Comparison of ENCODE assay signal across 7 mouse cellular contexts in genomic region chr4:48279498-48280134, GRCm38 (mm10). TPM values are rescaled to one million over a fixed set of nuclear protein-coding genes. Genes with fewer than 3 reads are reported as not detected.
DNase-seq lines count a peak whose midpoint lies in the region; ATAC-seq lines count a peak whose summit lies in the region.

Gene Erp44, minus strand, starts transcription at chr4:48279558.
Gene Invs, plus strand, starts transcription at chr4:48279760.

- H3K4me3 ChIP-seq in embryonic facial prominence, embryonic 11.5 days (ENCODE audit: low read depth, low read length) = peak within 1 kb of the TSS; percentile 70
- peak within 1 kb of the TSS; percentile 94 for H3K4me3 ChIP-seq in limb, embryonic 10.5 days
- H3K4me3 ChIP-seq in midbrain, embryonic 13.5 days (replicated peaks) = peak within 1 kb of the TSS; percentile 99

- DNase-seq in adrenal gland, postnatal 14 days = peak; percentile 96
- DNase-seq in embryonic facial prominence, embryonic 11.5 days (ENCODE audit: low spot score) = peak; percentile 98
- peak; percentile 98 for DNase-seq in kidney, adult 11 months
- DNase-seq in limb, embryonic 10.5 days (ENCODE audit: low spot score) = peak; percentile 91
- peak; percentile 89 for DNase-seq in spleen, adult 12 weeks (ENCODE audit: low spot score)

- no peaks in the 10 kb centered on the region for H3K36me3 ChIP-seq in embryonic facial prominence, embryonic 11.5 days (replicated peaks; ENCODE audit: control insufficient read depth, insufficient read depth, low read depth, low read length)
- H3K36me3 ChIP-seq in limb, embryonic 10.5 days = no peaks in the 10 kb centered on the region; the same call in 1 of the 2 replicates
- H3K36me3 ChIP-seq in midbrain, embryonic 13.5 days = no peaks in the 10 kb centered on the region

- WGBS in embryonic facial prominence, embryonic 11.5 days = 0% methylated on average over 38 of the region's 41 CpGs
- WGBS in limb, embryonic 10.5 days = under 1% methylated on average over 41 of the region's 41 CpGs
- under 1% methylated on average over 41 of the region's 41 CpGs for WGBS in midbrain, embryonic 13.5 days

- no peaks in the 10 kb centered on the region for H3K4me1 ChIP-seq in embryonic facial prominence, embryonic 11.5 days (ENCODE audit: control insufficient read depth, insufficient read depth, low read length)
- H3K4me1 ChIP-seq in limb, embryonic 10.5 days = peaks cover 10% of the 10 kb centered on the region
- peaks cover 25% of the 10 kb centered on the region for H3K4me1 ChIP-seq in midbrain, embryonic 13.5 days (replicated peaks)

- peak within 1 kb of the TSS; percentile 92 for H3K9ac ChIP-seq in embryonic facial prominence, embryonic 11.5 days (replicated peaks; ENCODE audit: low read length)
- H3K9ac ChIP-seq in midbrain, embryonic 13.5 days (replicated peaks) = peak within 1 kb of the TSS; percentile 94

- H3K27me3 ChIP-seq in embryonic facial prominence, embryonic 11.5 days (ENCODE audit: control insufficient read depth, insufficient read depth, low read length) = no peaks in the 10 kb centered on the region
- no peaks in the 10 kb centered on the region for H3K27me3 ChIP-seq in limb, embryonic 10.5 days (ENCODE audit: low read depth, poor library complexity, severe bottlenecking)
- H3K27me3 ChIP-seq in midbrain, embryonic 13.5 days = no peaks in the 10 kb centered on the region

- H3K27ac ChIP-seq in embryonic facial prominence, embryonic 11.5 days (replicated peaks; ENCODE audit: low read depth, low read length) = 0 out of 2 replicates have a peak within 1 kb of the TSS, but pooled peaks have one; percentile 13
- H3K27ac ChIP-seq in limb, embryonic 10.5 days = peak within 1 kb of the TSS; percentile 96
- peak within 1 kb of the TSS; percentile 86 for H3K27ac ChIP-seq in midbrain, embryonic 13.5 days

- H3K4me2 ChIP-seq in embryonic facial prominence, embryonic 11.5 days (ENCODE audit: low read depth, low read length) = peak within 1 kb of the TSS; percentile 57
- H3K4me2 ChIP-seq in midbrain, embryonic 13.5 days (replicated peaks) = peak within 1 kb of the TSS; percentile 94

- H3K9me3 ChIP-seq in embryonic facial prominence, embryonic 11.5 days (replicated peaks; ENCODE audit: control insufficient read depth, low read length) = no peaks in the 10 kb centered on the region
- no peaks in the 10 kb centered on the region for H3K9me3 ChIP-seq in limb, embryonic 10.5 days (replicated peaks)
- no peaks in the 10 kb centered on the region for H3K9me3 ChIP-seq in midbrain, embryonic 13.5 days

- peak; percentile 100 for ATAC-seq in embryonic facial prominence, embryonic 11.5 days (replicated peaks; ENCODE audit: insufficient number of reproducible peaks, low FRiP score, low TSS enrichment, low read depth)
- peak; percentile 94 for ATAC-seq in granulocyte monocyte progenitor cell, adult 5-6 weeks (replicated peaks; ENCODE audit: poor library complexity, severe bottlenecking)
- ATAC-seq in midbrain, embryonic 13.5 days = peak; percentile 100

RNA-seq across cellular contexts. Expression of gene Erp44, which starts in this region (rescaled TPM):
- total RNA-seq in adrenal gland, postnatal 14 days (2021) = 60.0 and 63.1 TPM in 2 replicates
- 77.9 and 84.5 TPM in 2 replicates for polyA plus RNA-seq in embryonic facial prominence, embryonic 11.5 days (2014; fragmentation: Nextera tagmentation; extraction: Ambion mirVana)
- total RNA-seq in granulocyte monocyte progenitor cell, adult 5-6 weeks (2014; fragmentation: Nextera tagmentation) = 73.6 and 88.3 TPM in 2 replicates
- total RNA-seq in granulocyte monocyte progenitor cell, adult 5-6 weeks (2017) = 98.4 and 109 TPM in 2 replicates
- 56.8 and 58.7 TPM in 2 replicates for polyA plus RNA-seq in limb, embryonic 10.5 days (2016; fragmentation: Nextera tagmentation; extraction: Ambion mirVana)
- 60.6 and 62.5 TPM in 2 replicates for polyA plus RNA-seq in midbrain, embryonic 13.5 days (2015; fragmentation: Nextera tagmentation; extraction: Ambion mirVana)

RNA-seq across cellular contexts. Expression of gene Invs, which starts in this region (rescaled TPM):
- total RNA-seq in adrenal gland, postnatal 14 days (2021) = 8.3 and 11.2 TPM in 2 replicates
- 5.6 and 5.8 TPM in 2 replicates for polyA plus RNA-seq in embryonic facial prominence, embryonic 11.5 days (2014; fragmentation: Nextera tagmentation; extraction: Ambion mirVana)
- 11.1 and 19.2 TPM in 2 replicates for total RNA-seq in granulocyte monocyte progenitor cell, adult 5-6 weeks (2014; fragmentation: Nextera tagmentation)
- total RNA-seq in granulocyte monocyte progenitor cell, adult 5-6 weeks (2017) = 7.5 and 9.9 TPM in 2 replicates
- polyA plus RNA-seq in limb, embryonic 10.5 days (2016; fragmentation: Nextera tagmentation; extraction: Ambion mirVana) = 8.4 and 12.1 TPM in 2 replicates
- polyA plus RNA-seq in midbrain, embryonic 13.5 days (2015; fragmentation: Nextera tagmentation; extraction: Ambion mirVana) = 7.6 and 7.7 TPM in 2 replicates

Comparison
In these comparisons a context has a peak if more than half of its experiments do, and no peak if none do; other contexts are left out.
1. Peak in every context shown above with its lines: DNase-seq, ATAC-seq, H3K4me3 ChIP-seq and H3K27ac ChIP-seq.
2. H3K27ac ChIP-seq: peak in every context shown above with its lines; median percentile 96 in limb, embryonic 10.5 days; 86 in midbrain, embryonic 13.5 days; 13 in embryonic facial prominence, embryonic 11.5 days.